Mouse (Mus musculus) kidney, adult 18-20 months (tissue): ENCODE results near the gene Wdr27.
"Not testable (repeated sequence)": the region's sequence is repeated elsewhere in the genome, so short reads cannot be mapped to it uniquely, and the experiment has no call there.

Experiments used
- DNase-seq: peaks from one replicate; pipeline ENCODE4 v3.0.0; 2021

The Wdr27 gene

GRCm38 (mm10) chr17:14928631-14929030, 14.3 kb downstream of the Wdr27 start:
- no peak for DNase-seq

- no peak for DNase-seq
These were observed 15.2 kb downstream of the Wdr27 start for GRCm38 (mm10) chr17:14927644-14928218.

GRCm38 (mm10) chr17:14921582-14921981, 21.4 kb downstream of the Wdr27 start:
- DNase-seq = no peak

- DNase-seq = no peak
These were observed 25.1 kb downstream of the Wdr27 start for GRCm38 (mm10) chr17:14917866-14918265.

GRCm38 (mm10) chr17:14914401-14914800, 28.6 kb downstream of the Wdr27 start:
- no peak for DNase-seq

- DNase-seq = no peak
These were observed 30.0 kb downstream of the Wdr27 start for GRCm38 (mm10) chr17:14912981-14913380.

- peak; percentile 6 for DNase-seq
These were observed 30.5 kb downstream of the Wdr27 start for GRCm38 (mm10) chr17:14912420-14912819.

GRCm38 (mm10) chr17:14910771-14911170, 32.2 kb downstream of the Wdr27 start:
- DNase-seq = no peak

- no peak for DNase-seq
These were observed 33.6 kb downstream of the Wdr27 start for GRCm38 (mm10) chr17:14909331-14909730.

GRCm38 (mm10) chr17:14907136-14907535, 35.8 kb downstream of the Wdr27 start:
- no peak for DNase-seq

GRCm38 (mm10) chr17:14906611-14907010, 36.3 kb downstream of the Wdr27 start:
- DNase-seq = no peak

GRCm38 (mm10) chr17:14904637-14905265, 38.2 kb downstream of the Wdr27 start:
- DNase-seq = peak; percentile 65

GRCm38 (mm10) chr17:14904206-14904605, 38.8 kb downstream of the Wdr27 start:
- DNase-seq = no peak

- DNase-seq = no peak
These were observed 39.7 kb downstream of the Wdr27 start for GRCm38 (mm10) chr17:14903212-14903611.

- no peak for DNase-seq
These were observed 44.0 kb downstream of the Wdr27 start for GRCm38 (mm10) chr17:14898972-14899371.

- DNase-seq = not testable (repeated sequence)
These were observed 47.9 kb downstream of the Wdr27 start for GRCm38 (mm10) chr17:14895058-14895457.

- DNase-seq = no peak
These were observed 56.0 kb downstream of the Wdr27 start for GRCm38 (mm10) chr17:14886933-14887332.

- no peak for DNase-seq
These were observed 68.2 kb downstream of the Wdr27 start for GRCm38 (mm10) chr17:14874656-14875204.

GRCm38 (mm10) chr17:14860220-14860619, 82.7 kb downstream of the Wdr27 start:
- DNase-seq = no peak

GRCm38 (mm10) chr17:14847709-14848108, 95.2 kb downstream of the Wdr27 start:
- DNase-seq = no peak

GRCm38 (mm10) chr17:14846880-14847279, 96.1 kb downstream of the Wdr27 start:
- DNase-seq = no peak

GRCm38 (mm10) chr17:14826715-14827295, 116.2 kb downstream of the Wdr27 start:
- no peak for DNase-seq

- DNase-seq = no peak
These were observed 118.0 kb downstream of the Wdr27 start for GRCm38 (mm10) chr17:14824938-14825337.

GRCm38 (mm10) chr17:14817975-14818374, 125.0 kb downstream of the Wdr27 start:
- DNase-seq = no peak
